Mouse (Mus musculus) limb, embryonic 13.5 days (tissue): ENCODE measurements around the gene Hcfc2. TPM values are rescaled to one million over a fixed set of nuclear protein-coding genes. Genes with fewer than 3 reads are reported as not detected.
A peak's percentile ranks its signal among the peaks of the same experiment; 100 is the strongest.

ENCODE experiments used
- ATAC-seq: fragments of 200-750 bp; cut with Nextera tagmentation; 2 replicates; pipeline ENCODE4 v1.8.0; 2017; ENCODE audit warnings: low read depth, moderate number of reproducible peaks, moderate TSS enrichment; ENCODE audit not compliant: low FRiP score
- H3K27ac ChIP-seq: fragments of 300-500 bp; sonication (generic); 2 replicates; pipeline ENCODE4 v1.5.1; 2015; ENCODE audit warnings: inconsistent platforms, mild to moderate bottlenecking, moderate library complexity
- H3K27me3 ChIP-seq: fragments of 300-500 bp; sonication (generic); 2 replicates; pipeline ENCODE4 v1.6.1; 2015; ENCODE audit warnings: mild to moderate bottlenecking, inconsistent platforms
- H3K36me3 ChIP-seq: fragments of 300-500 bp; sonication (generic); 2 replicates; pipeline ENCODE4 v1.6.1; 2015; ENCODE audit warnings: inconsistent platforms, mild to moderate bottlenecking, moderate library complexity
- H3K4me1 ChIP-seq: fragments of 300-500 bp; sonication (generic); 2 replicates; pipeline ENCODE4 v1.6.1; 2015; ENCODE audit warnings: inconsistent platforms
- H3K4me2 ChIP-seq: fragments of 300-500 bp; sonication (generic); replicated peaks from 2 replicates; pipeline ENCODE4 v1.6.1; 2015; ENCODE audit warnings: inconsistent platforms, mild to moderate bottlenecking, moderate library complexity
- H3K4me3 ChIP-seq: fragments of 300-500 bp; sonication (generic); 2 replicates; pipeline ENCODE4 v1.5.1; 2015; ENCODE audit warnings: moderate library complexity, mild to moderate bottlenecking, inconsistent platforms
- H3K9ac ChIP-seq: fragments of 300-500 bp; sonication (generic); 2 replicates; pipeline ENCODE4 v1.6.1; 2015; ENCODE audit warnings: mild to moderate bottlenecking, inconsistent platforms
- H3K9me3 ChIP-seq: fragments of 300-500 bp; sonication (generic); 2 replicates; pipeline ENCODE4 v1.6.1; 2016; ENCODE audit warnings: inconsistent platforms
- WGBS: fragments of 180-500 bp; shearing (Covaris S2); methylation state at CpG from one replicate; pipeline ENCODE4 v1.1.7; 2015; 5-methylcytosine and 5-hydroxymethylcytosine counted together
- polyA plus RNA-seq: library from polyadenylated mRNA; unstranded; fragments of >200 nt; fragmentation: Nextera tagmentation; extraction: Ambion mirVana; gene quantifications from 2 replicates; pipeline ENCODE4 v1.2.1, GENCODE M21; 2015

Gene Hcfc2
- polyA plus RNA-seq, 1 experiment from 2014 or later, result 51.9 TPM

DNA sequence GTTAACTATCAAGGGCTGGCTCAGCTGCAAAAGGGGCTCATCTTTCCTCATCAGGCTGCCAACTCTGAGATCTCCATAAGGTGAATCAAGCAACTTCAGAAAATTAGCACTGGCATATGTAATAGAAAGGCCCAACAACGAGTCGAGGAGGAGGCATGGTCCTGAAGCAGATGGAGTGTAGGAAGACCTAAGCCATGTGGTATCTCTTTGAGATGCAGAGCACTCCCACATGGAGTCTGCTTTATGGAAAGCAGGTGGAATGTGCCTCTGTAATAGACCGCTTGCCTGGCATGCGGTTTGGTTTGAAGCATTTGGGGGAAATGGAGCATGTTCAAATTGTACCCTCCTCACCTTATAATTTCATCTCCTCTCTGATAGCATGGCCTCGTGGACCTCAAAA is 15.2 kb upstream of the Hcfc2 start:
- H3K4me2 ChIP-seq, result no peak overlapping the region
- H3K36me3 ChIP-seq, result no peaks in the 10 kb centered on the region
- H3K9ac ChIP-seq, result no peak overlapping the region
- H3K27ac ChIP-seq, result no peak overlapping the region
- no peak for ATAC-seq
- no peaks in the 10 kb centered on the region for H3K9me3 ChIP-seq
- H3K27me3 ChIP-seq, result no peaks in the 10 kb centered on the region
- no peak overlapping the region for H3K4me3 ChIP-seq
- 90% methylated on average over 5 of the region's 5 CpGs for WGBS
- no peaks in the 10 kb centered on the region for H3K4me1 ChIP-seq

DNA sequence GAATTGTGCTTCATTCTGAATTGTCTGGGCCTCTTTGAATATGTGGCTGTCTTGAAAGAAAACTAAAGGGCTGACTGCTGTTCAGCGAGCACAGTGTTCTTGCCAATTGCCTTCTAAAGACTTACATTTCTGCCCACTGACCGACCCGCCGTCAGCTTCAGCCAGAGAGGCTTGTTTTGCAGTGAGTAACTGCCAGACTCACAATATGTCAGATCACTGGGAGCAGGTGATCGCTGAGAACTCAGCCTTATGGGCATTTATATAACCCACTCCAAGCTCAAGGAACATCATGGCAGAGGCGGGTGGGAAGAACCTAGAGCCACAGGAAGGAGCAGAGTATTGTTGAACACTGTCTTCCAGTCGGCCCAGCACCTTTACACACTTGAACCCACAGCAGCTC is 14.3 kb upstream of the Hcfc2 start:
- no peak for ATAC-seq
- Histone ChIP-seq H3K36me3 (no peaks in the 10 kb centered on the region), H3K4me1 (no peaks in the 10 kb centered on the region), H3K4me3 (no peak overlapping the region), H3K9ac (no peak overlapping the region), H3K4me2 (no peak overlapping the region), H3K27me3 (no peaks in the 10 kb centered on the region), H3K9me3 (no peaks in the 10 kb centered on the region), H3K27ac (no peak overlapping the region)
- 84% methylated on average over 7 of the region's 7 CpGs for WGBS

DNA sequence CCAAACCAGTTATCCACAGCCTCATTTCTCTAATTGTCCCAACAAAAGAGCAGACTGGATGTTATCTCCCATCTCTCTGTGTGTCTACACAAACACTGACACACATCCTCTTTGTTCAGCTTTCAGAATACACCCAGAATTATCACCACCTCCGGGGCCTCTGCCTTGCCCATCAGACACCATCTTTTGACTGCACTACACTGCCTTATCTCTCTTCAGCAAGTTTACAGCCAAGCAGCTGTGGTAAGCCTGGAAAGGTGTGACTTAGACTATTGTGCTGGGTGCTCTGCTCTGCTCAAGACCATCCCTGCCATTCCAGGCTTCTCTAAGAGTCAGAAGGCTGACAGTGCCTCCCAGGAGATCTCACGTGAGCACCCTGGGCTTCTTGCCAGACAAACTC is 10.5 kb upstream of the Hcfc2 start:
- Histone ChIP-seq H3K4me2 (no peak overlapping the region), H3K27ac (no peak overlapping the region), H3K4me3 (no peak overlapping the region), H3K36me3 (no peaks in the 10 kb centered on the region), H3K27me3 (no peaks in the 10 kb centered on the region), H3K4me1 (peaks cover 11% of the 10 kb centered on the region), H3K9ac (no peak overlapping the region), H3K9me3 (no peaks in the 10 kb centered on the region)
- ATAC-seq, result no peak
- WGBS, result 63% methylated on average over 2 of the region's 2 CpGs

DNA sequence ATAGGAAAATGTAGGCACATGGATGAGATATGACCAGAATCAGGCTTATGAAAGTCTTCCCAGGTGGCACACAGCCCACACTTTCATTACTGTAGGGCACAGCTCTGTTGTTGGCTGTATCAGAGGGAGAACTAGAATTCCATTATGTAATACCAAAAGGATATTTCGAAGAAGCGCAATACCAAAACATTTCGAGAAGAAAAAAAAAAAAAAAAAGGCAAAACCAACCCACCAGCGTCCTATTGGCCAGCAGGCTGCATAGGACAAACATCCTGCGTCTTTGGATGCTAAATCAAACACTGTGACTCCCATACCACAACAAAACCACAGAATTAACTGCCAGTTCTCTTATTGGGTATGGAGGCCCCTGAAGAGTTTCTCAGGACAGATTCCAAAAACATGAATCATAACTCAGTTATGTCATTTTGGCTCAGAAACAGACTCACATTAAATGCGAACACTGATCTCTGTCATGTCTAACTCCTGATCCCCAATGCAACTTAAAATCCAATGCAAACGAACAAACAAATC is 6.2 kb upstream of the Hcfc2 start:
- Histone ChIP-seq H3K36me3 (no peaks in the 10 kb centered on the region), H3K4me2 (peak overlapping the region; percentile 60), H3K4me3 (peak overlapping the region; percentile 42), H3K27ac (peak overlapping the region; percentile 88), H3K9ac (peak overlapping the region; percentile 58), H3K27me3 (no peaks in the 10 kb centered on the region), H3K4me1 (peaks cover 22% of the 10 kb centered on the region), H3K9me3 (no peaks in the 10 kb centered on the region)
- WGBS, result 51% methylated on average over 7 of the region's 7 CpGs
- ATAC-seq, result peak; percentile 64

DNA sequence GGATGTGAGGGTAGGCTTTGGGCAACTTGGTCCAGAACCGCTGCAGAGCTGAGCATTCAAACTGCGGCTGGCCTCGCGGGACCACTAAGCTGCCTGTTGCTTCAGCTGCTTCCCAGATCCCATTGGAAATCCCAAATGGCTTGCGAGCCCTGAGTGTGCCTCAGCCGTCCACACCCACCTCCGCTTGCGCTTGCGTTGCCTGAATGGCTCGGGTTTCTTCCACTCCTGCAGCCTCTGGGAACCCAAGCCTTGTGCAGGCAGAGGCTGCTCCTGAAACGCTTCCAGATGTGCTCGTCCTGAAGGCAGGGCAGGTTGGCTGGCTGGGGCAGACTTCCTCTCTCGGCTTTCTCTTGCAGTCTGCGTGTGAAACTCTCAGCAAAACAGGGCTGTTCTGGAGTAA is 5.5 kb upstream of the Hcfc2 start, which contains the start of gene Glt8d2:
Gene Glt8d2, minus strand, starts transcription at position 157 of the 400 bp plus-strand sequence.
- Histone ChIP-seq H3K27me3 (no peaks in the 10 kb centered on the region), H3K4me1 (peaks cover 22% of the 10 kb centered on the region), H3K4me2 (peak within 1 kb of the TSS; percentile 60), H3K27ac (peak within 1 kb of the TSS; percentile 88), H3K36me3 (no peaks in the 10 kb centered on the region), H3K9me3 (no peaks in the 10 kb centered on the region), H3K9ac (peak within 1 kb of the TSS; percentile 58), H3K4me3 (peak within 1 kb of the TSS; percentile 42)
- ATAC-seq, result peak; percentile 98
- WGBS, result under 1% methylated on average over 14 of the region's 14 CpGs

DNA sequence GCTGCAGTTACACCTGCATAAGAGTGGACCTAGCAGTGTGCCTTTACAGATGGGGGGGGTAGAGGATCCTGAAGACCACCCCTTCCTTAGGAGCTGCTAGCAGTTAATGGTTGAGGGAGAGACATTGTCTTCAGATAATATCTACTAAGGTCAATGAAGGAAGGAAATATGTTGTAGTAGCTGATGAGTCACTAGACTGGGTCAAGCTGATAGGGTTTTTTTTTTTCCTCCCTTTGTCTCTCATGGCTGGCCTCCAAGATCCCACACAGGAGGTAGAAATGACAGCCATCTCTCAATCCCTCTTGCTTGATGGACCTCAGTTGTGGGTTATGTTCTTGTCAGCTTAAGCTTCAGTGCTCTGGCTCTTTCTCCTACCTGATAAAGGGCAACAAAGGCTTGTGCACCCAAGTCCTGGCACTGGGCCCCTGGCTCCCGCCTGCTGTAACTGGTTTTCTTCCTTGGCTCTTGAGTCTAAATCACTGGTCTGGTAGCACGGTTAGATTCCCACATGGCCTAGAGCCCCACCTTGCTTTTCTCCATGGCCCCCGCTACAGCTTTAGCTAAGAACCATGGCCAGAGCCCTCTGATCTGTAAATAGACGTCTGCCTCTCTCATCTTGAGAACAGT is 606 bp downstream of the Hcfc2 start:
- peaks cover 17% of the 10 kb centered on the region for H3K4me1 ChIP-seq
- WGBS, result 64% methylated on average over 4 of the region's 4 CpGs
- H3K27ac ChIP-seq, result no peak overlapping the region
- H3K27me3 ChIP-seq, result no peaks in the 10 kb centered on the region
- H3K4me2 ChIP-seq, result no peak overlapping the region
- H3K4me3 ChIP-seq, result no peak overlapping the region
- no peaks in the 10 kb centered on the region for H3K9me3 ChIP-seq
- H3K9ac ChIP-seq, result no peak overlapping the region
- ATAC-seq, result no peak
- H3K36me3 ChIP-seq, result peaks cover 4% of the 10 kb centered on the region

DNA sequence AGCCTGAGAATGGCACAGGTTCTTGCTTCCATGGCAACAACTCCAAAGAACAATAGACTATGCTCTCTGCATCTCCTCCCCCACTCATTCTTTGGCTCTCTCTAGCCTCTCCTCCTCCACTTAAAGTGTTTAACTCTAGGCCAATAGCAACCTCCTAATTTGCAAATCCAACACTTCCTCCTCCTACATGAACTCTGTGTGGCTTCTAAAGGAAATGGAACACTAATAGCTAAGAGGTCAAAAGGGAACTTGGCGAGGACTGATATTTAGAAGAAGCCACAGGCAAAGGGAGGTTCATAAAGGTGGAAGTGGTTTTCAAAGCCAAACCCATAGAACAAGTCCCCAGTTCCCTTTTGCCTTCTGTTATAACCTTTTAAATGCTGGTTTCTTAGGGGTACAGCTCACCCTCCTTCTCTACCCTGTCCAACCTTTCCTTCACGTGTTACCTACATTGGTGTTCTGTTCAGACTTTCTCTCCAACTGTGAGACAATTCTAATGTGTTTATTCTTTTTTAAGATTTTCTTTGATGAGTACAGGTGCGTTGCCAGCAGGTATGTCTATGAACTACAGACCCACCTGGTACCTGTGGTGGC is 1.4 kb downstream of the Hcfc2 start:
- 83% methylated on average over 3 of the region's 3 CpGs for WGBS
- H3K9ac ChIP-seq, result no peak overlapping the region

DNA sequence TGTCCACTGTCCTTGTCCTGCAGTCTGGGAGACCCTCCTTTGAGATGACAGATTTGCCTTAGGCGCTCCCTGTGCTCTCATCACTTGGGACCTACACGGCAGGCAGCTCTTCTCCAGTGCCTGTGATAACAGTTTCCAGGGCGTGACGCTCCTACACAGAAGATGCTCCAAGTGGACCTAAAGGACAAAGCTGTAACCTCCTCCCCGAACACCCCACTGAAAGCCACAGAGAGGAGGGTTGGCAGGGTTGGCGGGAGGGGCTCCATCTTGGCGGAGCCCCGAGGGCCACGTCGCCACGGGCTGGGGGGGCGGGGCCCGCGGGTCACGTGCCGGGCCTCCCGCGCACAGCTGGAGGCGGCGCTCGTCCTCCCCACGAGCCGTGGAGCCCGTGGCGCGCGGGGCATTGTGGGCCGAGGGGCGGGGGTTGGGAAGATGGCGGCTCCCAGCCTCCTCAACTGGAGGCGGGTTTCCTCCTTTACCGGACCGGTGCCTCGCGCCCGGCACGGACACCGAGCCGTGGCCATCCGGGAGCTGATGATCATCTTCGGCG is 2.8 kb downstream of the Hcfc2 start:
- H3K9ac ChIP-seq, result peak overlapping the region; percentile 87
- H3K27me3 ChIP-seq, result no peaks in the 10 kb centered on the region
- peak overlapping the region; percentile 67; the same call in 1 of the 2 replicates for H3K27ac ChIP-seq
- H3K4me1 ChIP-seq, result peaks cover 16% of the 10 kb centered on the region
- no peaks in the 10 kb centered on the region for H3K9me3 ChIP-seq
- peak overlapping the region; percentile 95 for H3K4me3 ChIP-seq
- peaks cover 13% of the 10 kb centered on the region for H3K36me3 ChIP-seq
- under 1% methylated on average over 40 of the region's 42 CpGs for WGBS
- peak overlapping the region; percentile 85 for H3K4me2 ChIP-seq
- ATAC-seq, result peak; percentile 94

More for the DNA sequence above, 1.4 kb downstream of the Hcfc2 start:
- Histone ChIP-seq H3K4me3 (no peak overlapping the region), H3K4me1 (peaks cover 16% of the 10 kb centered on the region), H3K27me3 (no peaks in the 10 kb centered on the region), H3K27ac (no peak overlapping the region), H3K4me2 (no peak overlapping the region), H3K9me3 (no peaks in the 10 kb centered on the region), H3K36me3 (peaks cover 10% of the 10 kb centered on the region)
- ATAC-seq, result no peak

DNA sequence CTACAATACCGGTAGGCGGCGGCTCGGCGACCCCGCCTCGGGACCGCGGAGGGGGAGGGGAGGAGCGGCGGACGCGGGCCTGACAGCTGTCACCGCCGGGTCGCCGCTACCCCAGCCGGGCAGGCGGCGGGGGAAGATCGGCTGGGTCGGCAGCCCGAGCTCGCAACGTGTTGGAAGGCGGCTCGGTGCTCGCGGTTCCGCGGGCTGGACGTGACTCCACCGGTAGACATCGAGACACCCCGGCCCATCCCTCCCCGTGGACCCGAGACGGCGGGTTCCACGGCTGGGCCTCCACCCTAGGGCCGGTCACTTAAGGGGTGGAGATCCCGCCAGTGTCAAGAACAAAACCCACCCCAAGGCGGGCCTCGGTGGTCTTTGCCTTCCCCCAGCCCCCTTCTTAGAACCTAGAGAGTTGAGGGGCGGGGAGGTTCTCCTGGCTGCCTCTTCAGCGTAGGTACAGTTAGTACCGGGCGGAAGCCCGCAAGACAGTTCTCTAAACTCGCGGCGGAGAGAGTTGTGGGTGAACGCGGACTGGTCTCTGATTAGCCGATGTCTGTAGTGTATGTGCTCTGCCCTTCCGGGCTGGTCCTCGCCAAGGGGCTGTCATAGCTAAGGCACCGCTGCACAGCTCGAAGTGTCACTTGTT is 3.5 kb downstream of the Hcfc2 start:
- Histone ChIP-seq H3K9me3 (no peaks in the 10 kb centered on the region), H3K9ac (peak overlapping the region; percentile 87), H3K36me3 (peaks cover 17% of the 10 kb centered on the region), H3K4me1 (peaks cover 16% of the 10 kb centered on the region), H3K4me2 (peak overlapping the region; percentile 85), H3K4me3 (peak overlapping the region; percentile 95), H3K27ac (peak overlapping the region; percentile 67; the same call in 1 of the 2 replicates), H3K27me3 (no peaks in the 10 kb centered on the region)
- under 1% methylated on average over 59 of the region's 59 CpGs for WGBS
- peak; percentile 76 for ATAC-seq

DNA sequence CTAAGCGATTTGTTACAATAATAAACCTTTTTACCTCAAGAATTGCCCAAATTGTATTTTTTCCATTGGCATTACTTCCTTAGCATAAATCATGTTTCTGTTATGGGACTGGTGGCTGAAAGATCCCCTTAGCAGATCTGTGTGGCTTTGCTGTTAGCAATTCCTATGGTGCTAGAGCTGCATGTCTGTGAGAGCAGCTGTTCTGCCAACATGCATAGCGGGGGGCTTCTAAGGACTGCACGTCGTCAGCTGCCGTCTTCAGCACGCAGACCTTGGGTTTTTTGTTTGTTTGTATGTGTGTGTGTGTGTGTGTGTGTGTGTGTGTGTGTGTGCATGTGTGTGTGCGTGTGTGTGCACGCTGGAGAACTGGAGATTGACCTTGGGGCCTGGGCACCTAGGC is 45.4 kb downstream of the Hcfc2 start:
- Histone ChIP-seq H3K9me3 (no peaks in the 10 kb centered on the region), H3K4me2 (no peak overlapping the region), H3K4me1 (no peaks in the 10 kb centered on the region), H3K4me3 (no peak overlapping the region), H3K9ac (no peak overlapping the region), H3K27me3 (no peaks in the 10 kb centered on the region), H3K36me3 (peaks cover 67% of the 10 kb centered on the region), H3K27ac (no peak overlapping the region)
- no peak for ATAC-seq
- WGBS, result 79% methylated on average over 8 of the region's 8 CpGs

DNA sequence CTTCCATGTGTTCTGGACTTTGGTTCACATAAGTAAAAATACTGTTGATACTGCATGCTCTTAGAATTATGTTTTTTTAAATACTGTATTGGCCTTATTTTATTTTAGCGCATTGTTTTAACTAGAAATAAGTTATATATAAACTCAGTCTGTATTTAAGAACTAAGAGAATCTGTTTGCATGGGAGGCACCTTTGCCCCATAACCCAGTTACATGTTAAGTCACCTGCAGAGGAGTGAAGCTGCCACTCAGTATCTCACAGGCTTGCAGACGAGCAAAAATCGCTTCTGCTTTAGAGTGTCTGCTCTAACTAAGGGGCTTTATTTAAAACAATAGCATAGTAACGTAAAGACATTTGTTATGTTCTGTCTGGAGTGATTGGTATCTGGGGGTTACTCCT is 45.9 kb downstream of the Hcfc2 start:
- Histone ChIP-seq H3K27me3 (no peaks in the 10 kb centered on the region), H3K4me3 (no peak overlapping the region), H3K9ac (no peak overlapping the region), H3K36me3 (peaks cover 69% of the 10 kb centered on the region), H3K27ac (no peak overlapping the region), H3K9me3 (no peaks in the 10 kb centered on the region), H3K4me1 (no peaks in the 10 kb centered on the region), H3K4me2 (no peak overlapping the region)
- ATAC-seq, result no peak
- 93% methylated on average over 4 of the region's 4 CpGs for WGBS

DNA sequence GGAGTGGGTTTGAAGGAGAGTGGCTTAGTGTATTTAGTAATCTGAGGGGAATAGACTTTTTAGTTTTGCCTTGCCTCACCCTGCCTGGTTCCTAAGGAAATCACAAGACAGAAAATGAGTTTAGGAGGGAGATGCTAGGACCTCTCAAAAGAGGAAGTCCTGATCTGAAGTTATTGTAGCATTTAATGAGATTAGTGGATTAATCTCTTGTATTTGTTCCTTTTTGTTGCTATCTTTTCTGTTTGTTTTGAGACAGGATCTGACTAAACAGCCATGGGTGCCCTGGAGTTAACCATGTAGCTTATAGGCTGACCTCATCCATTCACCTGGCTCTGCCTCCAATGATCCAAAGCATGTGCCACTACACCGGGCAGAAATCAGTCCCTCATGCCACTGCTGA is 46.6 kb downstream of the Hcfc2 start:
- WGBS, result 91% methylated on average over 1 of the region's 1 CpGs

More for the DNA sequence above, 46.6 kb downstream of the Hcfc2 start:
- H3K9me3 ChIP-seq, result no peaks in the 10 kb centered on the region
- no peaks in the 10 kb centered on the region for H3K4me1 ChIP-seq
- H3K4me2 ChIP-seq, result no peak overlapping the region
- H3K27ac ChIP-seq, result no peak overlapping the region
- no peak overlapping the region for H3K9ac ChIP-seq
- H3K4me3 ChIP-seq, result no peak overlapping the region
- H3K27me3 ChIP-seq, result no peaks in the 10 kb centered on the region
- ATAC-seq, result no peak
- peaks cover 70% of the 10 kb centered on the region for H3K36me3 ChIP-seq
